Mouse (Mus musculus): ENCODE data around the gene Pik3r2. TPM values are rescaled to one million over a fixed set of nuclear protein-coding genes. Genes with fewer than 3 reads are reported as not detected.

The Pik3r2 gene
- polyA plus RNA-seq, 1 experiment from 2014 or later = 49.1 TPM

DNA sequence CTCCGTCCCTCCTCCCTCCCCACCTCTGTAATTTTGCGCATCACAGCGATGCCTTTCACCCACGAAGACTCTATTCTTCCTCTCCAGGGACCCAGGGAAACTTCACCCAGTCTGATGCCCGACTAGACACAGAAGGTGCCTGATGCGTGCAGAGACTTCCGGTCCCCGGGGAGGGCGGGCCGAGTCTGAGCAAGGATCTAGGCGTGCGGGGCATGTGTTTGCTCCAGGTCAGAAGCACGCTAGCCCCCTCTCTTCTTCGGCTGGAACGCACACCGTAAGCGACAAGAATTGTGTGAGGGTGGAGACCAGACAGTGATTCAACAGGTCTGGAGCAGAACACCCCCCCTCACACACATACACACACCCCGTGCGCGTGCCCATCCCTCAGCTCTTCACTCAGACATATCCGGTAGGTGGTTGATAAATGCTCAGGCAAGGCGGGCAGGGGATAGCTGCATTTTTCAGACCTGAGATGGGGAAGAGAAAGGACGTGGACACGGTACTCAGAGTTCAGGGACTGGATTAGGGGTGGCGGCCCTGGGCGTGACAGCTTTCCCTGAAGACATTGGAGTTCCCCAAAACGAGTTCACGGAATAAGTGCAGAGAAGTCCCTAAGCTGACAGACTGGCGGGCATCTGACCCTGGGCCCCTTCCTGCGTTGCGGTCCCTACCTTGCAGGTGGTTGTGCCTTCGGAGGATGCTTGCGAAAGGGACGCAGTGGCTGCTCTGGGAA is 10.5 kb downstream of the Pik3r2 start:
- under 1% methylated on average over 34 of the region's 34 CpGs for WGBS
- Histone ChIP-seq H3K9ac (ENCODE audit: low read depth, low read length) (peak overlapping the region; percentile 57), H3K27me3 (ENCODE audit: control insufficient read depth, insufficient read depth, low read length) (no peaks in the 10 kb centered on the region), H3K4me3 (ENCODE audit: low read length) (peak overlapping the region; percentile 53), H3K9me3 (ENCODE audit: control insufficient read depth, low read length) (no peaks in the 10 kb centered on the region), H3K27ac (ENCODE audit: low read depth, low read length) (peak overlapping the region; percentile 76), H3K4me1 (ENCODE audit: control insufficient read depth, insufficient read depth, low read length) (peaks cover 13% of the 10 kb centered on the region; the same call in 1 of the 2 replicates), H3K36me3 (ENCODE audit: control insufficient read depth, insufficient read depth, low read length) (peaks cover 41% of the 10 kb centered on the region), H3K4me2 (replicated peaks; ENCODE audit: low read depth, low read length) (peak overlapping the region; percentile 93)
- 0 out of 2 replicates have a peak, but pooled peaks have one; percentile 1 for ATAC-seq (ENCODE audit: low FRiP score, low TSS enrichment)

DNA sequence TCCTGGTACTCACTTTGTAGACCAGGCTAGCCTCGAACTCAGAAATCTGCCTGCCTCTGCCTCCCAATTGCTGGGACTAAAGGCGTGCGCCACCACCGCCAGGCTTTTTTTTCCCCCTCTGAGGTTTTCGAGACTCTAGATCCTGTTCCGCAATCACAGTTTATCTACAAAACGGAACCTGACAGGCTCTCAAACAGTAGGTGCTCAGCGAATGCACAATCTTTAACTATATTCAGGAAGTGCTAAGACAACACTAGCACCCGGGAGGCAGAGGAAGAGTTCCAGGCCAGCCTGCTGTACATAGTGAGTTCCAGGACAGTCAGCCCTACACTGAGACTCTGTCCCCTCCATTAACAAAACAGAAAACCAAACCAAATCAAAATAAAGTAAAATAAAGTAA is 11.2 kb downstream of the Pik3r2 start:
- Histone ChIP-seq H3K27me3 (ENCODE audit: control insufficient read depth, insufficient read depth, low read length) (no peaks in the 10 kb centered on the region), H3K27ac (ENCODE audit: low read depth, low read length) (no peak overlapping the region), H3K9ac (ENCODE audit: low read depth, low read length) (no peak overlapping the region), H3K4me2 (replicated peaks; ENCODE audit: low read depth, low read length) (peak overlapping the region; percentile 93), H3K9me3 (ENCODE audit: control insufficient read depth, low read length) (no peaks in the 10 kb centered on the region), H3K4me3 (ENCODE audit: low read length) (peak overlapping the region; percentile 53; the same call in 1 of the 2 replicates), H3K36me3 (ENCODE audit: control insufficient read depth, insufficient read depth, low read length) (peaks cover 35% of the 10 kb centered on the region), H3K4me1 (ENCODE audit: control insufficient read depth, insufficient read depth, low read length) (peaks cover 15% of the 10 kb centered on the region; the same call in 1 of the 2 replicates)
- no peak for ATAC-seq (ENCODE audit: low FRiP score, low TSS enrichment)
- WGBS = 81% methylated on average over 9 of the region's 9 CpGs

DNA sequence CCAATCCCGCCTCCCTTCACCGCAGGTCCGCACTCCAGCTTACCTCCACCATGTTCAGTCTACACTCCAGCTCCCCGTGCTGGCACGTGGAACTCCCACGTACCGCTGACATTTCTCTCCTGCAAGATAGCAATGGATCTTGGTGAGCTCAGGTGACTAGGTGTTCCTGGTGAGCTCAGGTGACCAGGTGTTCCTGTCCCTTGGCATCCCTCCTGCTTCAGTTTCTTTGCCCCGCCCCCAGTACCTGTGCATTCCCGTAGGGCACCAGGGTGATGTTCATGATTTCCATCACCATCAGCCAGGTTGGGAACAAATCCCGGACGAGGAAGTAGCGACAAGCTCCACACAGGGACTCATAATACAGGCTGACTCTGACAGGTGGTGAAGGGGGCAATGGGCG is 11.8 kb downstream of the Pik3r2 start:
- Histone ChIP-seq H3K9me3 (ENCODE audit: control insufficient read depth, low read length) (no peaks in the 10 kb centered on the region), H3K4me2 (replicated peaks; ENCODE audit: low read depth, low read length) (no peak overlapping the region), H3K27ac (ENCODE audit: low read depth, low read length) (no peak overlapping the region; the same call in 1 of the 2 replicates), H3K27me3 (ENCODE audit: control insufficient read depth, insufficient read depth, low read length) (no peaks in the 10 kb centered on the region), H3K4me1 (ENCODE audit: control insufficient read depth, insufficient read depth, low read length) (peaks cover 21% of the 10 kb centered on the region), H3K36me3 (ENCODE audit: control insufficient read depth, insufficient read depth, low read length) (peaks cover 28% of the 10 kb centered on the region), H3K9ac (ENCODE audit: low read depth, low read length) (no peak overlapping the region), H3K4me3 (ENCODE audit: low read length) (no peak overlapping the region)
- 92% methylated on average over 13 of the region's 13 CpGs for WGBS
- no peak for ATAC-seq (ENCODE audit: low FRiP score, low TSS enrichment)

DNA sequence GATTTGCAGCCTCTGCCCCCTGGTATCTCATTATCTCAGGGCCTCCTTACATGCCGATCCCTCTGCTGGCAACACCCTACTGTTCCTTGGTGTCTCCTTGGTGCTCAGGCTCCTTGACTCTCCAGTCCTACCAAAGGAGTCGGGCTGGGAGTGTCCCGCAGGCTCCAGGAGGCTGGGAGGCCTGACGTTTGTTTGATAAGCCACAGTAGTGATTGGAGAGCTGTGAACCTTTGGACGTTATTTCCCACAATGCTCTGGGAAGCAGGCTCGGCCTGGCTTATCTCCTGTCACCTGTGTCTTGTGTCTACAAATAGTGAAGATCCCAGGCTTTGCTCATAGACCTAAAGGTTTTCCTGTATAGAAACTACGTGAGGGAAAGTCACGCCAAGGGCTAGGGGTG is 12.5 kb downstream of the Pik3r2 start:
- Histone ChIP-seq H3K27ac (ENCODE audit: low read depth, low read length) (no peak overlapping the region), H3K9ac (ENCODE audit: low read depth, low read length) (no peak overlapping the region), H3K27me3 (ENCODE audit: control insufficient read depth, insufficient read depth, low read length) (no peaks in the 10 kb centered on the region), H3K36me3 (ENCODE audit: control insufficient read depth, insufficient read depth, low read length) (peaks cover 25% of the 10 kb centered on the region), H3K4me3 (ENCODE audit: low read length) (no peak overlapping the region), H3K9me3 (ENCODE audit: control insufficient read depth, low read length) (no peaks in the 10 kb centered on the region), H3K4me2 (replicated peaks; ENCODE audit: low read depth, low read length) (no peak overlapping the region), H3K4me1 (ENCODE audit: control insufficient read depth, insufficient read depth, low read length) (peaks cover 28% of the 10 kb centered on the region)
- ATAC-seq (ENCODE audit: low FRiP score, low TSS enrichment) = no peak
- WGBS = 89% methylated on average over 8 of the region's 8 CpGs

DNA sequence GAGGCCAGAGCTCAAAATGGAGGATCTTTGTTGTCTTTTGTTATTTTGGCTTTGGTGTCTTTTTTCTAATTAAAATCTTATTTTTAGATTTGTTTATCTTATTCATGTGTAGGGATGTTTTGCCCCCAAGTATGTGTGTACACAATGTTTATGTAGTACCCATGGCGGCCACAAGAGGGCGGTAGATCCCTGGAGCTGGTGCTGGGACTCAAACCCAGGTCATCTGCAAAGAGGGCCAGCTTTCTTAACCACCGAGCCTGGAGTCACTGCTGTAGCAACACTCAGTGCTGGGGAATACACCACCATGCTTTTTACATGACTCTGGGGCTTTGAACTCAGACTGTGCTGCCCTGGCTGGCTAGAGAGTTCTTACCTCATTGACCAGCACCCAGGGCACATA is 13.2 kb downstream of the Pik3r2 start:
- Histone ChIP-seq H3K27me3 (ENCODE audit: control insufficient read depth, insufficient read depth, low read length) (no peaks in the 10 kb centered on the region), H3K9ac (ENCODE audit: low read depth, low read length) (no peak overlapping the region), H3K27ac (ENCODE audit: low read depth, low read length) (no peak overlapping the region), H3K4me2 (replicated peaks; ENCODE audit: low read depth, low read length) (no peak overlapping the region), H3K4me3 (ENCODE audit: low read length) (no peak overlapping the region), H3K4me1 (ENCODE audit: control insufficient read depth, insufficient read depth, low read length) (peaks cover 33% of the 10 kb centered on the region), H3K36me3 (ENCODE audit: control insufficient read depth, insufficient read depth, low read length) (peaks cover 18% of the 10 kb centered on the region), H3K9me3 (ENCODE audit: control insufficient read depth, low read length) (no peaks in the 10 kb centered on the region)
- 6% methylated on average over 3 of the region's 3 CpGs for WGBS
- ATAC-seq (ENCODE audit: low FRiP score, low TSS enrichment) = no peak

DNA sequence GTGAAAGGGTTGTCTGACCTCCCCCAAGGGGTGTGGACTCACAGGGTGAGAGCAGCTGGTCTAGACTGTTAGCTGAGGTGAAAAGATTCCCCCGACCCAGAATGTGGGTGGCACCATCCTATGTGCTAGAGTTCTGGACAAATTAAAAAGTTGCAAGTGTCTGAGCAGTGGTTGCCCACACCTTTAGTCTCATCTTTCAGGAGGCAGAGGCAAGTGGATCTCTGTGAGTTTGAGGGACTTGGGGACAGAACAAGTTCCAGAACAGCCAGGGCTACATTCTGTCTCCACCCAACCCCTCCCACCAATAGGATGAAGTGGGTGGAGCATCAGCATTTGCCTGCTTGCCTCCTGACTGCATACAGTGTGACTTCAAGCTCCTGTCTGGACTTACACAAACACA is 14.4 kb downstream of the Pik3r2 start:
- H3K4me2 ChIP-seq (replicated peaks; ENCODE audit: low read depth, low read length) = no peak overlapping the region
- no peaks in the 10 kb centered on the region for H3K27me3 ChIP-seq (ENCODE audit: control insufficient read depth, insufficient read depth, low read length)
- no peaks in the 10 kb centered on the region for H3K9me3 ChIP-seq (ENCODE audit: control insufficient read depth, low read length)
- no peak overlapping the region for H3K27ac ChIP-seq (ENCODE audit: low read depth, low read length)
- 65% methylated on average over 1 of the region's 1 CpGs for WGBS
- ATAC-seq (ENCODE audit: low FRiP score, low TSS enrichment) = no peak
- no peak overlapping the region for H3K9ac ChIP-seq (ENCODE audit: low read depth, low read length)
- H3K4me1 ChIP-seq (ENCODE audit: control insufficient read depth, insufficient read depth, low read length) = peaks cover 31% of the 10 kb centered on the region
- no peak overlapping the region for H3K4me3 ChIP-seq (ENCODE audit: low read length)
- H3K36me3 ChIP-seq (ENCODE audit: control insufficient read depth, insufficient read depth, low read length) = peaks cover 21% of the 10 kb centered on the region; the same call in 1 of the 2 replicates

DNA sequence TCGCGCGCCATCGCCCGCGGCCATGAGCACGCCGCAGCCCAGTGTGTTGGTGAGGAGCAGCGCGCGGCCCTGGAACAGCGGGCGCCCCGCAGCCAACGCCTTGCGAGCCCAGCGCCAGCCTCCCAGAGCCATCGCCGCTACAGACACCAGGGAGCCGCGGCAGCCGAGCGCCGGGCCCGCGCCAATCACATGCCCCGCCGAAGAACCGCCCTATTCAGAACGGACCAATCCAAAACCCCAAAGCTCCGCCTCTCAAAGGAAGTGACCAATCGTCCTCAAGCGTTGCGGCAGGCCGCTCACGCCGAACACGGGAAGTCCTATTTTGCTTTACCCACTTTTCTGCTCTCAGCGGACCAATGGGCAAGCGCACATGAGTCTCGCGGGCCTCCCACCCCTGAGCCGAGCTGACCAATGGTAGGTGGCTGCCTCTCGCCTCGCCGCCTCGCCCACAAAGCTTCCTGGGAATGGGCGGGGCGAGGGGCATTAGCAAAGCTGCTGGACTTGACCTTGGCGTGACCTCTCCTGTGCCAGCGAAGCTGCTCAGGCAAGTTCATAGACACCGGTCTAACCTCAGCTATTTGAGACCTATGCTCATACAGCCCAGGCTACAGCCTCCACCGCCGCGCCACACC is 15.6 kb downstream of the Pik3r2 start, which contains the start of gene Mpv17l2:
Gene Mpv17l2, minus strand, starts transcription at position 172 of the 632 bp plus-strand sequence.
- ATAC-seq (ENCODE audit: low FRiP score, low TSS enrichment) = peak; percentile 95
- H3K4me3 ChIP-seq (ENCODE audit: low read length) = peak within 1 kb of the TSS; percentile 75
- no peaks in the 10 kb centered on the region for H3K27me3 ChIP-seq (ENCODE audit: control insufficient read depth, insufficient read depth, low read length)
- peak within 1 kb of the TSS; percentile 99 for H3K4me2 ChIP-seq (replicated peaks; ENCODE audit: low read depth, low read length)
- H3K27ac ChIP-seq (ENCODE audit: low read depth, low read length) = peak within 1 kb of the TSS; percentile 65; the same call in 1 of the 2 replicates
- no peaks in the 10 kb centered on the region for H3K9me3 ChIP-seq (ENCODE audit: control insufficient read depth, low read length)
- WGBS = under 1% methylated on average over 55 of the region's 55 CpGs
- peak within 1 kb of the TSS; percentile 83 for H3K9ac ChIP-seq (ENCODE audit: low read depth, low read length)
- peaks cover 22% of the 10 kb centered on the region for H3K4me1 ChIP-seq (ENCODE audit: control insufficient read depth, insufficient read depth, low read length)
- peaks cover 24% of the 10 kb centered on the region; the same call in 1 of the 2 replicates for H3K36me3 ChIP-seq (ENCODE audit: control insufficient read depth, insufficient read depth, low read length)

DNA sequence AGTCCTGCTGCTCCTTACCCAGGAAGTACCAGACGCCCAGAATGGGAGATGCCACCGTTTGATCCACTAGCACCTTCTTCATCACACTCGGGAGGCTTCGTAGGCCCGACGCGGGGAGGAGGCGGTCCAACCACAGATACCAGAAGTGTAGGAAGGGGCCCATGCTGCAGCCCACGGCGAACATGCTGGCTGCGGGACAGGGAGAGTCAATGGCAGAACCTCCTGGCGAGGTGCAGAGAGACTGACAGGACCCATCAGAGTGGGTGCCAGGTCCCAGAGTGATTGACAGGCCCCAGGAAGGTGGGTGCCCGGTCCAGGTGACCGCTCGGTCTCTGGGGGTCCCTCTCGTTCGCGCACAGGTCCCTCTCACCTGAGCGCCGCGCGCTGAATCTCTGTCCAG is 16.2 kb downstream of the Pik3r2 start:
- WGBS = under 1% methylated on average over 21 of the region's 22 CpGs
- peaks cover 24% of the 10 kb centered on the region for H3K4me1 ChIP-seq (ENCODE audit: control insufficient read depth, insufficient read depth, low read length)
- ATAC-seq (ENCODE audit: low FRiP score, low TSS enrichment) = peak; percentile 14; the same call in 1 of the 2 replicates

More for the DNA sequence above, 16.2 kb downstream of the Pik3r2 start:
- H3K9ac ChIP-seq (ENCODE audit: low read depth, low read length) = peak overlapping the region; percentile 83
- H3K4me2 ChIP-seq (replicated peaks; ENCODE audit: low read depth, low read length) = peak overlapping the region; percentile 99
- H3K4me3 ChIP-seq (ENCODE audit: low read length) = peak overlapping the region; percentile 75
- H3K27ac ChIP-seq (ENCODE audit: low read depth, low read length) = peak overlapping the region; percentile 65; the same call in 1 of the 2 replicates
- no peaks in the 10 kb centered on the region for H3K9me3 ChIP-seq (ENCODE audit: control insufficient read depth, low read length)
- H3K27me3 ChIP-seq (ENCODE audit: control insufficient read depth, insufficient read depth, low read length) = no peaks in the 10 kb centered on the region
- H3K36me3 ChIP-seq (ENCODE audit: control insufficient read depth, insufficient read depth, low read length) = peaks cover 24% of the 10 kb centered on the region; the same call in 1 of the 2 replicates
